Mouse (Mus musculus): ENCODE results near the gene Adamts15.

DNA sequence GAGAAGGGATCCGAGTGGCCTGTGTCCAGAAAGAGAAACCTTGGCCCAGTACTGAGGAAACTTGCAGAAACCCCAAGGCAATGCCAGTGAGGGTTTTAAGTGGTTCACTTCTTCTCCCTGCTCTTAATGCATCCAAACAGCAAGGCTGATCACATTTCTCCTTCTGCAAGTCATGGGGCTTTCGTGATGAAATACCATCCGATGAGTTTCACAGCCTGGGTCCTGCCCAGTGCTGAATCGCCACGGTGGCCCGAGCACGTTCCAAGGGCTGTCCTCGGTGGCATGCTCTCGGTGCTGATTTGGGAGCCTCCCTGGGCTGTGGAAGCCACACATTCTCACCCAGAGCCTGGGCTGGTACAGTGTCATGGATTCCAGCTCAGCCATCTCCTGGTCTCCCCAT is 33.0 kb upstream of the Adamts15 start:
- TF ChIP-seq CTCF (IDR thresholded peaks at IDR 0.05; ENCODE audit: low read depth, low read length) (no peak), POLR2AphosphoS5 (IDR thresholded peaks at IDR 0.05; ENCODE audit: insufficient replicate concordance, low read depth, low read length) (no peak), GATA1 (IDR thresholded peaks at IDR 0.05; ENCODE audit: borderline replicate concordance, low read length) (no peak)
